ENCODE assay signal across 8 mouse cellular contexts in the genomic region with DNA sequence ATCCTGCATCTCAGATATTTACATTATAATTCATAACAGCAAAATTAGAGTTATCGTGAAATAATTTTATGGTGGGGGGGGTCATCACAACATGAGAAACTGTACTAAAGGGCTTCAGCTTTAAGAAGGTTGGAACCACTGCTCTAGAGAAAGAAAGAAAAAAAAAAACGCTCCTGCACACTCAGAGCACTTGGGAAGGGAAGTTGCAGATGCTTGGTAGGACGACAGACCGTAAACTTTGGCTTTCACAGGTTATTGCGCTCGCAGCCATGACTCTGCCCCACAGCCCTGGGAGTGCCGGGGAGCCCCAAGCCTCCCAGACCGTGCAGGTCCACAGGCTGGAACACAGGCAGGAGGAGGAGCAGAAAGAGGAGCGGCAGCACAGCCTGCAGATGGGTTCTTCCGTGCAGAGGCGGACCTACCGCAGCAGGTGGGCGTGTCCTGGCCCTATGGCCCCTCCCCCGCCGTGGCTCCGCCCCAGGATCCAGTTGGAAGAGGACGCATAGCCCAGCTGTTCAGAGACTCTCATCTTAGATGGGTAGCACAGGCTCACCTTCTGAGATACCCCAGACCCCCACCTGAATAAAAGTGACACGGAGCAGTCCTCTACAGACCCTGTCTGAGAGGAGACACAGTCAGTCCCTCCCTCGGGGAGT. TPM values are rescaled to one million over a fixed set of nuclear protein-coding genes. Genes with fewer than 3 reads are reported as not detected.
A peak's percentile ranks its signal among the peaks of the same experiment; 100 is the strongest.
DNase-seq lines count a peak whose midpoint lies in the region; ATAC-seq and TF ChIP-seq lines count a peak whose summit lies in the region.

No protein-coding gene starts in this region.

- peaks cover 0 to 6% of the 10 kb centered on the region in 2 experiments for H3K27me3 ChIP-seq in MEL (ENCODE audit: control insufficient read depth in 1 of 2, insufficient read depth in 2 of 2, low read length in 2 of 2)
- H3K27me3 ChIP-seq in forebrain, postnatal 0 days (ENCODE audit: insufficient read depth, low read length), result no peaks in the 10 kb centered on the region
- H3K27me3 ChIP-seq in hindbrain, embryonic 16.5 days (replicated peaks; ENCODE audit: control insufficient read depth, insufficient read depth, low read length), result no peaks in the 10 kb centered on the region; the same call in 1 of the 2 replicates
- peaks cover 15% of the 10 kb centered on the region; the same call in 1 of the 2 replicates for H3K27me3 ChIP-seq in limb, embryonic 10.5 days (ENCODE audit: low read depth, poor library complexity, severe bottlenecking)

- H3K4me3 ChIP-seq in MEL (ENCODE audit: control insufficient read depth in 1 of 2, insufficient read depth in 1 of 2, low read depth in 2 of 2, low read length in 2 of 2), result peak overlapping the region; percentile 29 to 45; a peak in 3 of 4 replicates
- H3K4me3 ChIP-seq in bone marrow macrophage, adult 2 months (ENCODE audit: insufficient read depth, low read length), result peak overlapping the region; percentile 39
- H3K4me3 ChIP-seq in forebrain, postnatal 0 days (ENCODE audit: low read depth, low read length), result 0 out of 2 replicates have a peak overlapping the region, but pooled peaks have one; percentile 9
- peak overlapping the region; percentile 33 for H3K4me3 ChIP-seq in hindbrain, embryonic 16.5 days (ENCODE audit: low read length)
- H3K4me3 ChIP-seq in limb, embryonic 10.5 days, result peak overlapping the region; percentile 45

- peak; percentile 73 for DNase-seq in MEL (ENCODE audit: low read depth, low spot score)
- DNase-seq in forebrain, postnatal 0 days, result peak; percentile 39
- DNase-seq in limb, embryonic 10.5 days (ENCODE audit: low spot score), result peak; percentile 71
- DNase-seq in mesoderm, embryonic 11.5 days (ENCODE audit: low read depth, low spot score), result peak; percentile 76
- peak; percentile 53 for DNase-seq in right cerebral cortex, postnatal 4 days
- peak; percentile 84 for DNase-seq in yolk sac, embryonic 10.5 days (ENCODE audit: low spot score)

- TF ChIP-seq CTCF in MEL (IDR thresholded peaks at IDR 0.05 in 2 of 3, conservative IDR thresholded peaks at IDR 0.05 in 1 of 3; ENCODE audit: control insufficient read depth in 1 of 3, insufficient read depth in 1 of 3, low read depth in 2 of 3, low read length in 3 of 3, poor library complexity in 1 of 3, severe bottlenecking in 1 of 3), result no peak
- TF ChIP-seq CTCF in bone marrow macrophage, adult 2 months (IDR thresholded peaks at IDR 0.05; ENCODE audit: low read depth, low read length), result no peak
- no peak for TF ChIP-seq CTCF in forebrain, postnatal 0 days (IDR thresholded peaks at IDR 0.05; ENCODE audit: low read depth)

- no peak for TF ChIP-seq EP300 in MEL (IDR thresholded peaks at IDR 0.05; ENCODE audit: low read depth in 1 of 2, low read length in 2 of 2)

- no peak overlapping the region for H3K27ac ChIP-seq in MEL (ENCODE audit: control insufficient read depth, low read depth, low read length)
- no peak overlapping the region for H3K27ac ChIP-seq in bone marrow macrophage, adult 2 months (ENCODE audit: insufficient read depth, low read depth, low read length)
- H3K27ac ChIP-seq in forebrain, postnatal 0 days (ENCODE audit: low read depth, low read length), result no peak overlapping the region
- H3K27ac ChIP-seq in hindbrain, embryonic 16.5 days (ENCODE audit: low read depth, low read length), result no peak overlapping the region
- no peak overlapping the region for H3K27ac ChIP-seq in limb, embryonic 10.5 days

- no peaks in the 10 kb centered on the region for H3K36me3 ChIP-seq in MEL (ENCODE audit: control insufficient read depth in 1 of 2, insufficient read depth in 2 of 2, low read length in 2 of 2)
- H3K36me3 ChIP-seq in forebrain, postnatal 0 days (ENCODE audit: insufficient read depth), result no peaks in the 10 kb centered on the region
- no peaks in the 10 kb centered on the region for H3K36me3 ChIP-seq in hindbrain, embryonic 16.5 days (ENCODE audit: control insufficient read depth, insufficient read depth, low read length)
- H3K36me3 ChIP-seq in limb, embryonic 10.5 days, result no peaks in the 10 kb centered on the region

- peak overlapping the region; percentile 42 for H3K4me2 ChIP-seq in forebrain, postnatal 0 days (ENCODE audit: low read depth)
- peak overlapping the region; percentile 62 for H3K4me2 ChIP-seq in hindbrain, embryonic 16.5 days (ENCODE audit: low read length)

- no peak overlapping the region for H3K9ac ChIP-seq in MEL (ENCODE audit: control insufficient read depth, low read depth, low read length, poor library complexity, severe bottlenecking)
- H3K9ac ChIP-seq in forebrain, postnatal 0 days, result no peak overlapping the region
- H3K9ac ChIP-seq in hindbrain, embryonic 16.5 days (ENCODE audit: low read depth, low read length), result peak overlapping the region; percentile 29

- no peaks in the 10 kb centered on the region for H3K79me2 ChIP-seq in MEL (ENCODE audit: control insufficient read depth, insufficient read depth, low read length, poor library complexity)

- no peaks in the 10 kb centered on the region for H3K4me1 ChIP-seq in MEL (ENCODE audit: control insufficient read depth in 1 of 2, insufficient read depth in 2 of 2, low read length in 2 of 2)
- H3K4me1 ChIP-seq in bone marrow macrophage, adult 2 months (ENCODE audit: control insufficient read depth, insufficient read depth, low read length), result no peaks in the 10 kb centered on the region
- H3K4me1 ChIP-seq in forebrain, postnatal 0 days (ENCODE audit: insufficient read depth), result no peaks in the 10 kb centered on the region
- H3K4me1 ChIP-seq in hindbrain, embryonic 16.5 days (ENCODE audit: control insufficient read depth, insufficient read depth, low read depth, low read length), result peaks cover 5% of the 10 kb centered on the region
- peaks cover 20% of the 10 kb centered on the region for H3K4me1 ChIP-seq in limb, embryonic 10.5 days

- no peak for TF ChIP-seq POLR2A in MEL (IDR thresholded peaks at IDR 0.05; ENCODE audit: control insufficient read depth in 1 of 2, insufficient read depth in 1 of 2, low read depth in 1 of 2, low read length in 2 of 2, poor library complexity in 1 of 2)
- no peak for TF ChIP-seq POLR2A in bone marrow macrophage, adult 2 months (IDR thresholded peaks at IDR 0.05; ENCODE audit: borderline replicate concordance, low read depth, low read length)

- TF ChIP-seq RAD21 in MEL (IDR thresholded peaks at IDR 0.05; ENCODE audit: low read depth, low read length), result no peak

- 11% methylated on average over 19 of the region's 19 CpGs for WGBS in forebrain, postnatal 0 days
- 12% methylated on average over 18 of the region's 19 CpGs for whole genome bisulfite sequencing in hindbrain, embryonic 16.5 days
- 10% methylated on average over 19 of the region's 19 CpGs for WGBS in limb, embryonic 10.5 days

- H3K9me3 ChIP-seq in MEL (replicated peaks; ENCODE audit: insufficient read depth, low read length), result no peaks in the 10 kb centered on the region
- no peaks in the 10 kb centered on the region for H3K9me3 ChIP-seq in forebrain, postnatal 0 days (ENCODE audit: low read length)
- H3K9me3 ChIP-seq in hindbrain, embryonic 16.5 days (ENCODE audit: control insufficient read depth, low read length), result no peaks in the 10 kb centered on the region
- no peaks in the 10 kb centered on the region for H3K9me3 ChIP-seq in limb, embryonic 10.5 days (replicated peaks)

- no peak for ATAC-seq in forebrain, postnatal 0 days
- peak; percentile 61; the same call in 1 of the 2 replicates for ATAC-seq in hindbrain, embryonic 16.5 days

TF ChIP-seq in MEL, 35 proteins besides CTCF, POLR2A, EP300 and RAD21:
- TF ChIP-seq HCFC1 (IDR thresholded peaks at IDR 0.05; ENCODE audit: low read depth, low read length) (no peak), ZNF384 (IDR thresholded peaks at IDR 0.05; ENCODE audit: low read depth, low read length) (peak; percentile 52)

RNA-seq across cellular contexts. Expression of a gene that starts 2.9 kb away (rescaled TPM):
- total RNA-seq in MEL (2012; rRNA removed), result not detected in 2 replicates
- polyA plus RNA-seq in MEL (2012; ENCODE audit: insufficient read depth in 1 of 2, insufficient read length in 2 of 2, low read depth in 1 of 2, low replicate concordance in 2 of 2, missing spikeins in 1 of 2), result not detected
- polyA plus RNA-seq in bone marrow macrophage, adult 2 months (2012; ENCODE audit: insufficient read depth, insufficient read length, missing spikeins), result not detected in 2 replicates
- 1.1 and 1.4 TPM in 2 replicates for total RNA-seq in forebrain, postnatal 0 days (2014; rRNA removed)
- polyA plus RNA-seq in forebrain, postnatal 0 days (2015; fragmentation: Nextera tagmentation; extraction: Ambion mirVana), result 1.7 and 2.6 TPM in 2 replicates
- 0.90 and 0.99 TPM in 2 replicates for polyA plus RNA-seq in hindbrain, embryonic 16.5 days (2015; fragmentation: Nextera tagmentation; extraction: Ambion mirVana)
- polyA plus RNA-seq in limb, embryonic 10.5 days (2016; fragmentation: Nextera tagmentation; extraction: Ambion mirVana), result 0.11 and 0.15 TPM in 2 replicates

RNA-seq across cellular contexts. Expression of a gene that starts 34.4 kb away (rescaled TPM):
- total RNA-seq in MEL (2012; rRNA removed), result not detected in 2 replicates
- under 1 TPM in 1 of 2 experiments, not detected in 1; 0.03 TPM for polyA plus RNA-seq in MEL (2012; ENCODE audit: insufficient read depth in 1 of 2, insufficient read length in 2 of 2, low read depth in 1 of 2, low replicate concordance in 2 of 2, missing spikeins in 1 of 2)
- not detected in 2 replicates for polyA plus RNA-seq in bone marrow macrophage, adult 2 months (2012; ENCODE audit: insufficient read depth, insufficient read length, missing spikeins)
- total RNA-seq in forebrain, postnatal 0 days (2014; rRNA removed), result 0.62 TPM in 1 of 2 replicates, not detected in the other
- polyA plus RNA-seq in forebrain, postnatal 0 days (2015; fragmentation: Nextera tagmentation; extraction: Ambion mirVana), result not detected in 2 replicates
- not detected in 2 replicates for polyA plus RNA-seq in hindbrain, embryonic 16.5 days (2015; fragmentation: Nextera tagmentation; extraction: Ambion mirVana)
- polyA plus RNA-seq in limb, embryonic 10.5 days (2016; fragmentation: Nextera tagmentation; extraction: Ambion mirVana), result not detected in 2 replicates
